Mouse (Mus musculus): Measurements from ENCODE around the gene Nudt7.

GRCm38 (mm10) chr8:114158586-114158985 is 25.2 kb downstream of the Nudt7 start:
- no peak for TF ChIP-seq E2F4 (IDR thresholded peaks at IDR 0.05; ENCODE audit: insufficient replicate concordance, low read depth, low read length)
- no peak for TF ChIP-seq MAX (IDR thresholded peaks at IDR 0.05; ENCODE audit: low read length)
- TF ChIP-seq TCF12 (IDR thresholded peaks at IDR 0.05; ENCODE audit: low read depth, low read length), result no peak
- no peak for TF ChIP-seq SMC3 (IDR thresholded peaks at IDR 0.05; ENCODE audit: low read depth, low read length)
- no peak for TF ChIP-seq CTCF (conservative IDR thresholded peaks at IDR 0.05 in 1 of 2, IDR thresholded peaks at IDR 0.05 in 1 of 2; ENCODE audit: low read depth in 2 of 2, low read length in 2 of 2)
- TF ChIP-seq POLR2A (IDR thresholded peaks at IDR 0.05; ENCODE audit: low read depth, low read length), result no peak
- TF ChIP-seq NELFE (IDR thresholded peaks at IDR 0.05; ENCODE audit: low read depth, low read length), result no peak
- TF ChIP-seq MYC (IDR thresholded peaks at IDR 0.05; ENCODE audit: low read depth, low read length), result no peak
- no peak for TF ChIP-seq HCFC1 (IDR thresholded peaks at IDR 0.05; ENCODE audit: low read depth, low read length)
- no peak for TF ChIP-seq ETS1 (conservative IDR thresholded peaks at IDR 0.05; ENCODE audit: low read depth, low read length)
- no peak for TF ChIP-seq NRF1 (IDR thresholded peaks at IDR 0.05; ENCODE audit: low read depth, low read length)
- no peak for TF ChIP-seq EP300 (IDR thresholded peaks at IDR 0.05; ENCODE audit: low read length)
- TF ChIP-seq BHLHE40 (IDR thresholded peaks at IDR 0.05; ENCODE audit: low read depth, low read length), result no peak

Measured in CH12.LX (cell line).